Mouse (Mus musculus) left cerebral cortex, postnatal 10 days (tissue): ENCODE data around the gene 4930430F08Rik. TPM values are rescaled to one million over a fixed set of nuclear protein-coding genes. Genes with fewer than 3 reads are reported as not detected.

Source experiments
- DNase-seq, 2 experiments: peaks; one replicate each; pipeline ENCODE4 v3.0.0; 2021 to 2022; ENCODE audit warnings: low spot score in 2 of 2, mixed read lengths in 1 of 2; ENCODE audit errors: extremely low spot score in 1 of 2
- intact Hi-C: fragments of 180-260 bp; cut with DNase I; formaldehyde crosslinking; loops from one replicate; pipeline ENCODE4 v1.15.1; 2025
- total RNA-seq, 2 experiments: library from RNA; stranded (reverse); gene quantifications; 2 replicates each; pipeline ENCODE4 v1.2.3; 2021

Gene 4930430F08Rik
- total RNA-seq, 2 experiments from 2014 or later: 22.2 to 25.2 TPM

DNA sequence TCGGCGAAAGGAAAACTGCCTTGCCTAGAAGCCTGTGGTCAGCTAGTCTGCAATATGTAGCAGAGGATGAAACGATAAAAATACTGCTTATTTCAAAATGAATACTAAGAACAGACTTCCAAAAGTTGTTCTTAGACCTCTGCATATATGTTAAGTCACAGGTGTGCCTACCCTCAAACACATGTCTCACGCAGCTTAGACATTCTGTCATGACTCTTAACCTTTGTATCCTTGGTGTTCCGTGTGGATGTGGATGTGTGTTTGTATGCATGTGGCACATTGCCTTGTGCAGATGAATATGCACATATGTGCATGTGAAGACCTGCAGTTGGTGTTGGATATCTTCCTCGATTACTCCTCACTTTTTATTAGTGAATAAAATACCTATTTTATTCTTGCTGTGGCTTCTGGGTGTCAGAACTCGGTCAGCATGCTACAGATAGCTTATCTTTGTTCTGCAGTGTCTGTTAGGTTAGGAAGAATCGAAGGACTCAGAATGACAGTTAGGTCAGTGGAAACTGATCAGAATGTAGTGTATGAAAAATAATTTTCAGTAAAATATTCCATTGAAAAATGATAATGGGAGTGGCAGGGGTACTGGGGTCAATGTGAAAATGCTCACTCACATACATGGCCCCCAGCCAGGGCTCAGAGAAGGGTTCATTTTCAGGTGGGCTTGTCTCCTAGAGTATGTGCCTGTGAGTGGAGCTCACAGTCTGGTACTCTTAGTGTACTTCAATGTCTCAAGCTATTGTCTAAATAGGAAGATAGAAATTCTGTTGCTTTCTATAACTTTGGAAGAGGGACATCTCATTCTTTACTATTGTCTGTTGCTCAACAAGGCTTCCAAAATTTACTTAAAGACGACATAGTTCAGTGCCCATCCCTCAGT is 65.5 kb downstream of the 4930430F08Rik start:
- DNase-seq: no peak
- intact Hi-C loops: no loop called here

GRCm38 (mm10) chr10:100522330-100522729 is 67.9 kb downstream of the 4930430F08Rik start:
- intact Hi-C loops: no loop called here
- no peak for DNase-seq

Other genes with a start within 250 kb of the 4930430F08Rik start
- not detected for gene Gm4302, start 249.6 kb downstream of the 4930430F08Rik start, total RNA-seq
- not detected for gene Gm4303, start 244.5 kb downstream of the 4930430F08Rik start, total RNA-seq
- gene Gm4305, start 239.3 kb downstream of the 4930430F08Rik start, total RNA-seq: not detected
- not detected for gene Gm4307, start 229.1 kb downstream of the 4930430F08Rik start, total RNA-seq
- gene Gm4312, start 207.9 kb downstream of the 4930430F08Rik start, total RNA-seq: not detected
- gene Tmtc3, start 103.1 kb downstream of the 4930430F08Rik start, total RNA-seq: 1 to 10 TPM; 9.2 to 10.0 TPM
- 10 to 100 TPM in 1 of 2 experiments, 1 to 10 TPM in 1; 9.9 to 10.7 TPM for gene Cep290, start 102.9 kb downstream of the 4930430F08Rik start, total RNA-seq
- not detected for gene 1700017N19Rik, start 61 bp upstream of the 4930430F08Rik start, total RNA-seq